Mouse (Mus musculus) lung, adult 2 months (tissue): Measurements from ENCODE around the gene Fam83f.

Experiments used
- CTCF ChIP-seq: fragments of 200-500 bp; IDR thresholded peaks from 2 replicates; pipeline ENCODE4 v1.5.1; 2011; ENCODE audit warnings: mild to moderate bottlenecking, low read length, control low read depth; ENCODE audit not compliant: insufficient read depth
- POLR2A ChIP-seq: fragments of 200-500 bp; IDR thresholded peaks from 2 replicates; pipeline ENCODE4 v1.6.1; 2011; ENCODE audit warnings: low read depth, mild to moderate bottlenecking, control low read depth, low read length, borderline replicate concordance; ENCODE audit errors: extremely low read depth

- no peak for TF ChIP-seq CTCF
- TF ChIP-seq POLR2A: no peak
Measured at GRCm38 (mm10) chr15:80679515-80680215, 8.0 kb downstream of the Fam83f start.
